Mouse (Mus musculus) E14TG2a.4 (cell line): ENCODE data around the gene Wdr78.

Source experiments
- H3K27me3 ChIP-seq: 2 replicates; pipeline ENCODE4 v1.6.1; 2014; ENCODE audit warnings: low read length, control low read depth; ENCODE audit not compliant: insufficient read depth
- H3K36me3 ChIP-seq: 2 replicates; pipeline ENCODE4 v1.6.1; 2014; ENCODE audit warnings: low read length, control low read depth; ENCODE audit not compliant: insufficient read depth
- H3K4me1 ChIP-seq: replicated peaks from 2 replicates; pipeline ENCODE4 v1.6.1; 2014; ENCODE audit warnings: low read depth, low read length, control low read depth
- H3K4me3 ChIP-seq: replicated peaks from 2 replicates; pipeline ENCODE4 v1.5.1; 2014; ENCODE audit warnings: mild to moderate bottlenecking, low read length
- H3K9me3 ChIP-seq: 2 replicates; pipeline ENCODE4 v1.6.1; 2014; ENCODE audit warnings: low read length, control low read depth
- CTCF ChIP-seq: conservative IDR thresholded peaks from 2 replicates; pipeline ENCODE4 v1.5.1; 2014; ENCODE audit warnings: low read length
- NANOG ChIP-seq: IDR thresholded peaks from 2 replicates; pipeline ENCODE4 v1.6.1; 2014; ENCODE audit warnings: borderline replicate concordance, low read length, mixed read lengths
- POU5F1 ChIP-seq: IDR thresholded peaks from 2 replicates; pipeline ENCODE4 v1.6.1; 2014; ENCODE audit warnings: low read length, borderline replicate concordance

Gene Wdr78

GRCm38 (mm10) chr4:103120874-103121389, 6.6 kb upstream of the Wdr78 start:
- Histone ChIP-seq H3K27me3 (no peaks in the 10 kb centered on the region), H3K4me3 (peak overlapping the region; percentile 87; the same call in 1 of the 2 replicates), H3K4me1 (peaks cover 27% of the 10 kb centered on the region), H3K36me3 (peaks cover 15% of the 10 kb centered on the region), H3K9me3 (no peaks in the 10 kb centered on the region)
- TF ChIP-seq CTCF, result no peak

GRCm38 (mm10) chr4:103120395-103120794, 6.0 kb upstream of the Wdr78 start:
- Histone ChIP-seq H3K4me3 (peak overlapping the region; percentile 87), H3K27me3 (no peaks in the 10 kb centered on the region), H3K9me3 (no peaks in the 10 kb centered on the region), H3K36me3 (peaks cover 17% of the 10 kb centered on the region), H3K4me1 (peaks cover 32% of the 10 kb centered on the region)
- TF ChIP-seq NANOG (no peak), POU5F1 (no peak), CTCF (no peak)

GRCm38 (mm10) chr4:103120028-103120384, 5.7 kb upstream of the Wdr78 start:
- Histone ChIP-seq H3K9me3 (no peaks in the 10 kb centered on the region), H3K36me3 (peaks cover 17% of the 10 kb centered on the region), H3K4me3 (peak overlapping the region; percentile 87), H3K4me1 (peaks cover 36% of the 10 kb centered on the region), H3K27me3 (no peaks in the 10 kb centered on the region)
- TF ChIP-seq POU5F1 (no peak), NANOG (no peak), CTCF (no peak)

GRCm38 (mm10) chr4:103119229-103120027, 5.1 kb upstream of the Wdr78 start:
- Histone ChIP-seq H3K36me3 (peaks cover 17% of the 10 kb centered on the region), H3K4me1 (peaks cover 38% of the 10 kb centered on the region), H3K27me3 (no peaks in the 10 kb centered on the region), H3K9me3 (no peaks in the 10 kb centered on the region), H3K4me3 (peak overlapping the region; percentile 87)
- TF ChIP-seq CTCF (no peak), NANOG (no peak), POU5F1 (no peak)

GRCm38 (mm10) chr4:103118888-103119228, 4.5 kb upstream of the Wdr78 start:
- H3K4me1 ChIP-seq, result peaks cover 38% of the 10 kb centered on the region
- peak overlapping the region; percentile 87 for H3K4me3 ChIP-seq
- no peaks in the 10 kb centered on the region for H3K27me3 ChIP-seq
- H3K36me3 ChIP-seq, result peaks cover 17% of the 10 kb centered on the region
- no peaks in the 10 kb centered on the region for H3K9me3 ChIP-seq
- TF ChIP-seq CTCF (no peak), NANOG (no peak), POU5F1 (no peak)

- Histone ChIP-seq H3K9me3 (no peaks in the 10 kb centered on the region), H3K4me3 (peak overlapping the region; percentile 96), H3K36me3 (peaks cover 37% of the 10 kb centered on the region), H3K27me3 (no peaks in the 10 kb centered on the region), H3K4me1 (peaks cover 57% of the 10 kb centered on the region)
- TF ChIP-seq POU5F1, result no peak
- no peak for TF ChIP-seq NANOG
- TF ChIP-seq CTCF, result no peak
These were observed 953 bp downstream of the Wdr78 start for GRCm38 (mm10) chr4:103113402-103113801.

GRCm38 (mm10) chr4:103112651-103113050, 1.7 kb downstream of the Wdr78 start:
- H3K36me3 ChIP-seq, result peaks cover 42% of the 10 kb centered on the region
- H3K27me3 ChIP-seq, result no peaks in the 10 kb centered on the region
- peak overlapping the region; percentile 96; the same call in 1 of the 2 replicates for H3K4me3 ChIP-seq
- H3K9me3 ChIP-seq, result no peaks in the 10 kb centered on the region
- TF ChIP-seq POU5F1 (no peak), CTCF (no peak), NANOG (no peak)
- peaks cover 56% of the 10 kb centered on the region for H3K4me1 ChIP-seq

- TF ChIP-seq CTCF (no peak), NANOG (no peak), POU5F1 (no peak)
- no peaks in the 10 kb centered on the region for H3K36me3 ChIP-seq
- no peaks in the 10 kb centered on the region for H3K27me3 ChIP-seq
- no peaks in the 10 kb centered on the region for H3K9me3 ChIP-seq
- H3K4me1 ChIP-seq, result peaks cover 27% of the 10 kb centered on the region
- H3K4me3 ChIP-seq, result no peak overlapping the region
These were observed 15.8 kb downstream of the Wdr78 start for GRCm38 (mm10) chr4:103098532-103098931.

- Histone ChIP-seq H3K4me3 (no peak overlapping the region), H3K9me3 (no peaks in the 10 kb centered on the region), H3K4me1 (peaks cover 20% of the 10 kb centered on the region), H3K27me3 (no peaks in the 10 kb centered on the region), H3K36me3 (no peaks in the 10 kb centered on the region)
- no peak for TF ChIP-seq CTCF
- no peak for TF ChIP-seq NANOG
- TF ChIP-seq POU5F1, result no peak
These were observed 18.4 kb downstream of the Wdr78 start for GRCm38 (mm10) chr4:103095921-103096320.
